Mouse (Mus musculus) effector memory CD4-positive, alpha-beta T cell, adult 5 months (primary cell): Measurements from ENCODE around the gene Hpcal4. TPM values are rescaled to one million over a fixed set of nuclear protein-coding genes. Genes with fewer than 3 reads are reported as not detected.

Experiments used
- polyA plus RNA-seq: library from polyadenylated mRNA; unstranded; fragments of 100-300 nt; shearing (Covaris generic); gene quantifications from one replicate; pipeline ENCODE4 v1.2.1, GENCODE M21; 2017

Hpcal4 gene
- 0.07 TPM for polyA plus RNA-seq

DNA sequence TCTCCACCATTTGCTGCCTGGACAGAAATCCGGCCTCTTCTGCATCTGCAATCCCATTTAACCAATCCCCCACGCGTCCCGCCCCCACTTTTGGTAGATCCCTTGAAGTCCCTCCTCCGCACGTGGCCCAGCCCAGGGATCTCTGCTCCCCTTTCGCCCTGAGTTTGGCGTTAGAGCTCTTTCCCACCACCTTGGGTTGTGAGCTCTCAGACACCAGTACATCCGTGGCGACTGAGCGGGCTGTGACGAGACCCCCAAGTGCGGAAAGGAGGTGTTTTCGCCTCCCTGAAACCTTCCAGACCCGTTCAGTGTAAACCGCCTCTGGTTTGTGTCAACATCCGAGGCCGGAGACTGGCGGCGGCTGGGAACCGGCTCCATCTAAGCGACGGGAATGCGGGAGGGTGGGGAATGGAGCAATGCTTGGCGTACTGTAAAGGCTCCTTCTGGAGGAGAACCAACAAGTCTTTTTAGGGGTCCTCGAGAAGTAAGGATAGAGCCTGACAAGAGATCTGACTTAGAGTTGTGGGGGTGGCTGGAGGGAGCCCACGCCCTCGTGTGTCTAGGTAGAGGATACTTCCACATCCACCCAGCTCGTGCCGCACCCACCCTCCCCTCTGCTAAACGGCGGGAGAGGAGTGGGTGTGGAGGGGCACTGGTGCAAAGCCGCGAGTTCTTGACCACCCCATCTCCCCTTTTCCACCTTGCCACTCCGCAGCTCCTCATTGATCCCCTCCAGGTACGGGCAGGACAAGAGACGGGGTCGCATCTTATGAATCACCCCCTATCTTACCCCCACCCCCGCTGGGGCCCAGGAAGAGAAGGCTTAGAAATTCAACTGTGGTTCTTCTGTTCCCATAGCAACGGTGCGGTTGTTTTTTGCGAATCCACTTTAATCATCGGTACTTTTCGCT lies at the start of gene Hpcal4:
Gene Hpcal4, plus strand, starts transcription at position 900 of the 911 bp plus-strand sequence.

DNA sequence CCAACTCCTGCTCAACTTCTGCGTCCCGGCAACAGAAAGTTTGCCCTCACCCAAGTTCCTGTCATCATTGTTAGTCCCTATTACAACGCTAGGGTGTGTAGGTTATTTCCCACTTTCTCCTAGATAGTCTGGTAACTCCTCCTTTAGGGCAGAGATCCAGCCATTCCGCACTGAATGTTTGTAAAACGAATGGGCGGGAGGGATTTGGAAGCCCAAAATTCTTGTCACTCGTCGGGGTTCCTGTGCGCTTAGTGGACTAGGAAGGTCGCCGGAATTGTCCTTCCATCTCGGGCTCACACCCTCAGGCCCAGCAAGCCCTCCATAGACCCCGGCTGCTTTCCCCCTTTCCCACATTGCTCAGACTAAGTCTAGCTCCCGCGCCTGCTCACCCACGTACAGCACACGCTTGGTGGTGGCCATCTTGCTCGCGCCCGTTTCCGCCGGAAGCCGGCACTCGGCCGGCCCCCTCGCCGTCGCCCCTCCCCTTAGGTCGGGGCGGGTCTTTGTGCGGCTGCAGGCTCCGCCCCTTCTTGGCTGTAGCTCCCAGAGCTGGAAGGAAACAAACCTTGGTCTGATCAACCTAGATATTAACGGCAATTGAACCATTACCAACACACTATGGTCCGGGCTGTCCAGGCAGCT lies 43.4 kb upstream of the Hpcal4 start, which contains the start of gene Ppie:
Gene Ppie, minus strand, starts transcription at position 439 of the 642 bp plus-strand sequence.

DNA sequence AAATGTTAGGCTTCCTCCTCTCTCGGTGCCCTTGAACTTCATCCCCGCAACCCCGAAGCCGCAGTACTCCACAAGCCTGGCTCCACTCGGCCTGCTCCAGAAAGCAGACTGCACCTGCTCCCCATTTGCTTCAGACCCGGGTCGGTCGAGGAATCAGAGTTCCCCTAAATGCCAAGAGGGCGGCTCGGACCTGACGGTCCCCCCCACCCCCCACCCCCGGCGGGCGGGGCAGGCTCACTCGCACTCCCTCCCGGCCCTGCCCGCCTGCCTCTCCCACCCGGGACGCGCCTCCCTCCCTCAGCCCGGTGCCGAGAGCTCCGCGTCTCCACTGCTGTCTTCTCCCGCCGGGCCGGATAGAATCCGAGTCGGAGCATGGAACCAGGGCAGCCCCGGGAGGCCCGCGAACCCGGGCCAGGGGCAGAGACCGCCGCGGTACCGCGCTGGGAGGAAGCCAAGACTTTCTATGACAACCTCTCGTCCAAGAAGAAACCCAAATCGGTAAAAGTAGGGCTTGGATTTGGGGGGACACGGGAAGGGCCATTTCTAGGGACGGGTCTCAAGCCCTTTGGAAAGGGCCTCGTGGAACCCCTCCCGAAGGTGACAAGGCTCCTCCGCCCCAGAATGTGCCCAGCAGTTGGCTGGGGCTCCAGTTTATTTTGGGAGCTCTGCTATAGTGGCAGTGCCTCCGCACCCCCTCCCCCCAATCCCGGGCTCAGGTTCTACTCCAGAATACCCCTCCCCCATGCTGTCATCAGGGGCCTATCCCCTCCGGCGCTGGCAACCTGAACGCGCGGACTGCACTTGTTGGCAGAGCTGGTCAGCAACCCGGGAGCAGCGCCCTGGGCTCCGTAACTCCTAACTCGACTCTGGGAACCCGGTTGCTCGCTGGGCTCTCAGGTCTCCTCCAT lies 18.4 kb downstream of the Hpcal4 start, which contains the start of gene Nt5c1a:
Gene Nt5c1a, plus strand, starts transcription at position 319 of the 908 bp plus-strand sequence.

DNA sequence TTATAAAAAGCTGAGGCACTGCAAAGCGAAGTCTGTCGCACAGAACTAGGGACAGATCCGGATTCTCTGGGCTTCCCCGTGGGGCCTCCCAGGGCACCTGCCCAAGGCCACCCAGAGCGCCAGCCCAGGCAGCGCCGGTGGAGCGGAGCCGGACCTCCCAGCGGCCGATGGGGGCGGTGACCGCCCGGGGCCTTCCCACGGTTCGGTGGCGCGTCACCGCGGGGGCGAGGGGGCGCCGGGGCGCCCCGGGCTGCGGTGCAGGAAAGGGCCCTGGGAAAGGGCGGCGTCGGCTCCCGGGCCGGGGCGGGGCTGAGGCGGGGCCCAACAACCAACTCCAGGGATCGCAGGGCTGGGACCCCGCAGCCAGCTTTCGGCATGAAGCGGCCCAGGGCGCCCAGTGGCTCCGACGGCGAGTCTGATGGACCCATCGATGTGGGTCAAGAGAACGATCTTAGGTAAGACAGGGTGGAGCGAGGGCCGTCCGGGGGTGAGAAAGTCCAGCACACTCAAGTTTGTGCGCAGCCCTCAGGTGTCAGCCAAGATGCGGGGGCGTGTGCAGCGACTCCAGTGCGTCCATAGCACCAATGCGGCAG lies 50.6 kb downstream of the Hpcal4 start, which contains the start of gene Heyl:
Gene Heyl, plus strand, starts transcription at position 65 of the 593 bp plus-strand sequence.

Other genes with a start within 250 kb of the Hpcal4 start
- gene Mfsd2a, start 222.0 kb upstream of the Hpcal4 start, polyA plus RNA-seq, result 4.7 TPM
- gene Mycl, start 187.6 kb upstream of the Hpcal4 start, polyA plus RNA-seq, result not detected
- gene Trit1, start 166.6 kb upstream of the Hpcal4 start, polyA plus RNA-seq, result 24.1 TPM
- not detected for gene Bmp8b, start 78.1 kb upstream of the Hpcal4 start, polyA plus RNA-seq
- gene Oxct2b, start 67.0 kb upstream of the Hpcal4 start, polyA plus RNA-seq, result not detected
- 81.5 TPM for gene Ppie, start 43.3 kb upstream of the Hpcal4 start, polyA plus RNA-seq
- gene Nt5c1a, start 18.3 kb downstream of the Hpcal4 start, polyA plus RNA-seq, result not detected
- gene Heyl, start 50.3 kb downstream of the Hpcal4 start, polyA plus RNA-seq, result not detected
- gene Pabpc4, start 79.1 kb downstream of the Hpcal4 start, polyA plus RNA-seq, result 6.8 TPM
- not detected for gene Oxct2a, start 140.4 kb downstream of the Hpcal4 start, polyA plus RNA-seq
- gene Bmp8a, start 160.0 kb downstream of the Hpcal4 start, polyA plus RNA-seq, result not detected